Mouse (Mus musculus) lung, embryonic 16.5 days (tissue): ENCODE results near the gene Ephb3. TPM values are rescaled to one million over a fixed set of nuclear protein-coding genes. Genes with fewer than 3 reads are reported as not detected.

Source experiments
- ATAC-seq: fragments of 200-750 bp; cut with Nextera tagmentation; 2 replicates; pipeline ENCODE4 v1.8.0; 2017; ENCODE audit warnings: low read depth, mild to moderate bottlenecking, moderate library complexity
- H3K27ac ChIP-seq: fragments of 300-500 bp; sonication (generic); 2 replicates; pipeline ENCODE4 v1.5.1; 2014; ENCODE audit warnings: mild to moderate bottlenecking, control low read depth, low read length
- H3K27me3 ChIP-seq: fragments of 300-500 bp; sonication (generic); 2 replicates; pipeline ENCODE4 v1.6.1; 2014; ENCODE audit warnings: low read depth, low read length, mixed read lengths; ENCODE audit not compliant: control insufficient read depth, insufficient read depth
- H3K36me3 ChIP-seq: fragments of 300-500 bp; sonication (generic); 2 replicates; pipeline ENCODE4 v1.6.1; 2014; ENCODE audit warnings: low read length; ENCODE audit not compliant: control insufficient read depth, insufficient read depth
- H3K4me1 ChIP-seq: fragments of 300-500 bp; sonication (generic); replicated peaks from 2 replicates; pipeline ENCODE4 v1.6.1; 2014; ENCODE audit warnings: low read length, mixed read lengths; ENCODE audit not compliant: control insufficient read depth, insufficient read depth
- H3K4me2 ChIP-seq: fragments of 300-500 bp; sonication (generic); 2 replicates; pipeline ENCODE4 v1.6.1; 2014; ENCODE audit warnings: low read depth, low read length, control low read depth
- H3K4me3 ChIP-seq: fragments of 300-500 bp; sonication (generic); 2 replicates; pipeline ENCODE4 v1.5.1; 2014; ENCODE audit warnings: mild to moderate bottlenecking, low read length, control low read depth
- H3K9ac ChIP-seq: fragments of 300-500 bp; sonication (generic); 2 replicates; pipeline ENCODE4 v1.6.1; 2014; ENCODE audit warnings: low read length, control low read depth
- H3K9me3 ChIP-seq: fragments of 300-500 bp; sonication (generic); 2 replicates; pipeline ENCODE4 v1.6.1; 2016; ENCODE audit warnings: low read length; ENCODE audit not compliant: control insufficient read depth
- WGBS: fragments of 180-500 bp; shearing (Covaris S2); extraction: QIAGEN DNeasy Blood & Tissue Kit; methylation state at CpG from one replicate; pipeline ENCODE4 v1.1.7; 2014; 5-methylcytosine and 5-hydroxymethylcytosine counted together
- polyA plus RNA-seq: library from polyadenylated mRNA; unstranded; fragments of >200 nt; fragmentation: Nextera tagmentation; extraction: Ambion mirVana; gene quantifications from 2 replicates; pipeline ENCODE4 v1.2.1, GENCODE M21; 2015

Ephb3 gene
- polyA plus RNA-seq, 1 experiment from 2014 or later: 28.9 TPM

DNA sequence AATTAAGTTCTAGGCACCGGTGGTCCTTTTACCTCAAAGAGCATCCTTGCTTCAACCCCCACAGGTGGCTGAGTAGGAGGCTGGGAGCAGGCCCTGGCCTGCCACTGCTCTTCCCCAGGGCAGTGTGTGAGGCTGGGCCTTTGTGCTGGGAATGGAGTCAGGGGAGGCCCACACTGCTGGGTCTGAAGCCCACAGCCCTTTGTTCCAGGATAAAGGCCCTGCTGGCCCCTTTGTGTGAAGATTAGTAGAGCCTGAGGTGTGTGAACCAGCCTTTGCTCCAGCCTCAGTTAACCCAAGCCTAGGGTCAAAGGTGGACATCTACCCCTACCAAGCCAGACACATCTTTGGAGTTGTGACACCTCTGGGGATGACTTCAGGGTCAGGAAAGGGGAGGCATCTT lies 7.8 kb downstream of the Ephb3 start:
- peaks cover 65% of the 10 kb centered on the region for H3K4me1 ChIP-seq

DNA sequence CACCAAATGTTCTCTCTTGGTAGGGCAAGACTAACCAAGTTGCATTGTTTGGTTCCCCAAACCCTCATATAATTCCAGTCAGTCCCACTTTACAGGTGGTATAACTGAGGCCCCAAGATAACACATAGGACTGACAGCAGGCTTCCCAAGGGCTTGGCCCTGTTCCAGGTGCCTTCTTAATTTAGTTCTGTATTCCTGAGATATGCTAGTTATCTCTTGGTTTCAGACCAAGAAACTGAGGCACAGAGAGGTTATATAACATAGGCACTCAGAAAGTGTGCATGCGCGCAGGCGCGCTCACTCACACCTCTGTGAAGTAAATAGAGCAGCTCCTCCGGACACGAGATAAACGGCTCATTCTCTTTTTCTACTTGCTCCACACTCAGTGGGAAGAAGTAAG lies 9.4 kb downstream of the Ephb3 start:
- ATAC-seq: no peak
- no peak overlapping the region for H3K4me3 ChIP-seq
- H3K27ac ChIP-seq: no peak overlapping the region; the same call in 1 of the 2 replicates
- no peaks in the 10 kb centered on the region for H3K9me3 ChIP-seq
- WGBS: 84% methylated on average over 7 of the region's 7 CpGs
- H3K36me3 ChIP-seq: peaks cover 28% of the 10 kb centered on the region
- no peak overlapping the region for H3K4me2 ChIP-seq
- H3K27me3 ChIP-seq: no peaks in the 10 kb centered on the region
- peaks cover 50% of the 10 kb centered on the region for H3K4me1 ChIP-seq
- H3K9ac ChIP-seq: no peak overlapping the region

More for the DNA sequence above, 7.8 kb downstream of the Ephb3 start:
- Histone ChIP-seq H3K4me3 (no peak overlapping the region), H3K27me3 (no peaks in the 10 kb centered on the region), H3K27ac (no peak overlapping the region), H3K4me2 (no peak overlapping the region), H3K9ac (0 out of 2 replicates have a peak overlapping the region, but pooled peaks have one; percentile 35), H3K9me3 (no peaks in the 10 kb centered on the region), H3K36me3 (peaks cover 13% of the 10 kb centered on the region)
- no peak for ATAC-seq
- WGBS: 59% methylated on average over 1 of the region's 1 CpGs

- WGBS: 51% methylated on average over 17 of the region's 17 CpGs
- Histone ChIP-seq H3K4me1 (peaks cover 44% of the 10 kb centered on the region), H3K4me3 (no peak overlapping the region), H3K4me2 (no peak overlapping the region), H3K36me3 (peaks cover 37% of the 10 kb centered on the region), H3K27ac (peak overlapping the region; percentile 42), H3K27me3 (no peaks in the 10 kb centered on the region), H3K9ac (no peak overlapping the region), H3K9me3 (no peaks in the 10 kb centered on the region)
- ATAC-seq: no peak
These were observed 10.2 kb downstream of the Ephb3 start for GRCm38 (mm10) chr16:21214803-21215202.

DNA sequence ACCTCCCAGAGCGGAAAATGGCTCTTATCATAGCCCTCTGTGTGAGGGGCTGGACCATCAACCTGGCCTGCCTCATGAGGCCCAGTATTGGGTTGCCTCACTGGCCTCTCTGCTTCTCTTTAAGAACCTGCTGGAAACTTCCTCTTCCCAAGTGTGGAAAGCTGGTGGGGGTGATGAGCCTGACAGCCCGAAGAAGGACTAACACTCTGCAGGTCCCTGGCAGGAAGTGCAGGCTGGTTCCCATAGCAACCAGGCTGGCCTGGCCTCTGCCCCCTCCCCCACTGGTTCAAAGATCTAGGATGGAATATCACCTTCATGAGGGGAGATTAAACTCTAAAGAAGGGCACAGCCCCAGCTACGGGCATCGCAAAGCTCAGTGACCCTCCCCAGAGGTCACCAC lies 11.5 kb downstream of the Ephb3 start:
- Histone ChIP-seq H3K4me1 (peaks cover 36% of the 10 kb centered on the region), H3K9ac (no peak overlapping the region), H3K27ac (no peak overlapping the region), H3K27me3 (no peaks in the 10 kb centered on the region), H3K9me3 (no peaks in the 10 kb centered on the region), H3K4me2 (no peak overlapping the region), H3K36me3 (peaks cover 39% of the 10 kb centered on the region), H3K4me3 (no peak overlapping the region)
- 36% methylated on average over 4 of the region's 4 CpGs for WGBS
- ATAC-seq: no peak

- Histone ChIP-seq H3K4me1 (peaks cover 28% of the 10 kb centered on the region), H3K9ac (no peak overlapping the region), H3K36me3 (peaks cover 50% of the 10 kb centered on the region), H3K27me3 (no peaks in the 10 kb centered on the region), H3K4me2 (no peak overlapping the region), H3K27ac (no peak overlapping the region), H3K9me3 (no peaks in the 10 kb centered on the region), H3K4me3 (no peak overlapping the region)
- no peak for ATAC-seq
- 86% methylated on average over 14 of the region's 14 CpGs for WGBS
These were observed 12.7 kb downstream of the Ephb3 start for GRCm38 (mm10) chr16:21217233-21217632.

GRCm38 (mm10) chr16:21219656-21220055 lies 15.1 kb downstream of the Ephb3 start:
- Histone ChIP-seq H3K9ac (no peak overlapping the region), H3K27ac (no peak overlapping the region), H3K4me2 (no peak overlapping the region), H3K27me3 (no peaks in the 10 kb centered on the region), H3K4me1 (peaks cover 30% of the 10 kb centered on the region), H3K36me3 (peaks cover 50% of the 10 kb centered on the region), H3K9me3 (no peaks in the 10 kb centered on the region), H3K4me3 (no peak overlapping the region)
- WGBS: 78% methylated on average over 4 of the region's 4 CpGs
- no peak for ATAC-seq

GRCm38 (mm10) chr16:21223038-21223437 lies 18.5 kb downstream of the Ephb3 start:
- Histone ChIP-seq H3K4me1 (peaks cover 24% of the 10 kb centered on the region), H3K9ac (no peak overlapping the region), H3K4me3 (no peak overlapping the region), H3K9me3 (no peaks in the 10 kb centered on the region), H3K4me2 (no peak overlapping the region), H3K36me3 (peaks cover 37% of the 10 kb centered on the region), H3K27ac (no peak overlapping the region), H3K27me3 (no peaks in the 10 kb centered on the region)
- no peak for ATAC-seq
- WGBS: 48% methylated on average over 3 of the region's 3 CpGs

DNA sequence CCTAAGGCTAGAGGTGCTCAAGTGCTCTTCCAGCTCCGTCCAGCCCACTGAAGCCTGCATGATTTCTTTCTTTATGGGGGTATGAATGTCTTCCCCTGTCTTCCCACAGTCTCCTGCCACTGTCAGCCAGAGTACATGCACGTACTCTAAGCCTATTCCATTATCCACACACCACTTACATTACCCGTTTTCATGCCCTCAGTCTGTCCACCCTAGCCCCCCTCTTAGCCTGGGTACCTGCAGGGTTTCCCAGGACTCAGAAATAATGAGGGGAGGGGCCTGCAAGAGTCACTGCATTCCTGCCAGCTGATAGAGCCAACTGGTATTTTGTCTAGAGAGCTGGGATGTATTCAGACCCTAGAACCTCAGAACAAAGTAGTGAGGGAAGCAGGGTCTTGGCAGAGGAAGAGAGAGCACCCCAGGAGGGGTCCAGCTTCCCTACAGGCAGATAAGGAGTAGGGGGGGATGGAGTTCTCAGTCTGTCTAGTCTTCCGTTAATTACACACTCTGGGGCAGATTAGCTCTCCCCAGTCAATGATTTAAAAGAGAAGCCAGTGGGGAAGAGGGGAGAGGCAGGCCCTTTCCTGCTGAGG lies 20.2 kb downstream of the Ephb3 start:
- Histone ChIP-seq H3K4me3 (no peak overlapping the region), H3K9me3 (no peaks in the 10 kb centered on the region), H3K27ac (peak overlapping the region; percentile 20; the same call in 1 of the 2 replicates), H3K27me3 (no peaks in the 10 kb centered on the region), H3K36me3 (peaks cover 20% of the 10 kb centered on the region), H3K9ac (no peak overlapping the region; the same call in 1 of the 2 replicates), H3K4me1 (peaks cover 22% of the 10 kb centered on the region), H3K4me2 (no peak overlapping the region)
- 25% methylated on average over 4 of the region's 4 CpGs for WGBS
- ATAC-seq: peak; percentile 15; the same call in 1 of the 2 replicates

DNA sequence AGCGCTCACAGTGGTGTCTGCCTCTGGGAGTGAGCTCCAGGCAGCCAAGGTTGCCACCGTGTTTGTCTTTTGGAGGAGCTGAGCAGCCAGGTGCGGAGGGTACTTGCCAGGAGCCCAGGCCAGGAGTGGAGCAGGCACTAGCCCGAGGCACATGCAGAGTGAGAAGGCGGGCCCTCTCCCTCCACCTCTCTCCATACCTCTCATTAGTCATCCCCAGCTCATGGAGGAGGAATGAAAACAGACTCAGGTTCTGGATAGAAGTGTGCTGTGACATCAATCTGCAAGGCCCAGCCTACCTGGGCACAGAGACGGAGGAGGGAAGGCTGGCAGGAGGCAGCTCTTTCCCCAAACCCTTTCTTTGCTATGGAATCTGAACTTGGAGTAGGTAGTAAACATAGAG lies 22.1 kb downstream of the Ephb3 start:
- no peak overlapping the region for H3K9ac ChIP-seq
- no peak overlapping the region for H3K4me2 ChIP-seq
- 51% methylated on average over 6 of the region's 6 CpGs for WGBS
- H3K27ac ChIP-seq: peak overlapping the region; percentile 82
- H3K9me3 ChIP-seq: no peaks in the 10 kb centered on the region
- no peak overlapping the region for H3K4me3 ChIP-seq
- ATAC-seq: peak; percentile 56
- H3K36me3 ChIP-seq: peaks cover 11% of the 10 kb centered on the region
- H3K4me1 ChIP-seq: peaks cover 21% of the 10 kb centered on the region
- H3K27me3 ChIP-seq: no peaks in the 10 kb centered on the region
